Mouse (Mus musculus): ENCODE data around the gene Pten. TPM values are rescaled to one million over a fixed set of nuclear protein-coding genes. Genes with fewer than 3 reads are reported as not detected.
A peak's percentile ranks its signal among the peaks of the same experiment; 100 is the strongest.
"Not testable (repeated sequence)": the region's sequence is repeated elsewhere in the genome, so short reads cannot be mapped to it uniquely, and the experiment has no call there.

Pten gene
- polyA plus RNA-seq, 1 experiment from 2014 or later = 11.0 TPM

GRCm38 (mm10) chr19:32781305-32782071 lies 24.2 kb downstream of the Pten start:
- Histone ChIP-seq H3K27ac (ENCODE audit: low read depth, low read length) (no peak overlapping the region), H3K9ac (ENCODE audit: low read length) (no peak overlapping the region), H3K36me3 (ENCODE audit: control insufficient read depth, insufficient read depth, low read length) (no peaks in the 10 kb centered on the region; the same call in 1 of the 2 replicates), H3K4me2 (ENCODE audit: low read depth, low read length, severe bottlenecking) (no peak overlapping the region), H3K9me3 (ENCODE audit: control insufficient read depth, low read length) (no peaks in the 10 kb centered on the region; the same call in 1 of the 2 replicates), H3K27me3 (ENCODE audit: control insufficient read depth, insufficient read depth, low read length) (no peaks in the 10 kb centered on the region), H3K4me3 (ENCODE audit: low read depth, low read length) (no peak overlapping the region), H3K4me1 (replicated peaks; ENCODE audit: control insufficient read depth, insufficient read depth, low read length) (no peaks in the 10 kb centered on the region)
- DNase-seq (ENCODE audit: low spot score) = no peak
- WGBS = 92% methylated on average over 5 of the region's 5 CpGs
- no peak for ATAC-seq (replicated peaks; ENCODE audit: low FRiP score)

GRCm38 (mm10) chr19:32787388-32787787 lies 30.1 kb downstream of the Pten start:
- not testable (repeated sequence) for ATAC-seq (replicated peaks; ENCODE audit: low FRiP score); H3K27me3 ChIP-seq (ENCODE audit: control insufficient read depth, insufficient read depth, low read length); H3K9me3 ChIP-seq (ENCODE audit: control insufficient read depth, low read length); H3K4me1 ChIP-seq (replicated peaks; ENCODE audit: control insufficient read depth, insufficient read depth, low read length); H3K27ac ChIP-seq (ENCODE audit: low read depth, low read length); H3K4me3 ChIP-seq (ENCODE audit: low read depth, low read length); H3K4me2 ChIP-seq (ENCODE audit: low read depth, low read length, severe bottlenecking); H3K9ac ChIP-seq (ENCODE audit: low read length); DNase-seq (ENCODE audit: low spot score); H3K36me3 ChIP-seq (ENCODE audit: control insufficient read depth, insufficient read depth, low read length)
- 37% methylated on average over 4 of the region's 4 CpGs for WGBS

GRCm38 (mm10) chr19:32788016-32788415 lies 30.7 kb downstream of the Pten start:
- 95% methylated on average over 3 of the region's 3 CpGs for WGBS

GRCm38 (mm10) chr19:32789535-32789934 lies 32.2 kb downstream of the Pten start:
- H3K36me3 ChIP-seq (ENCODE audit: control insufficient read depth, insufficient read depth, low read length) = no peaks in the 10 kb centered on the region; the same call in 1 of the 2 replicates
- WGBS = 29% methylated on average over 3 of the region's 3 CpGs
- no peak overlapping the region for H3K9ac ChIP-seq (ENCODE audit: low read length)
- H3K9me3 ChIP-seq (ENCODE audit: control insufficient read depth, low read length) = no peaks in the 10 kb centered on the region; the same call in 1 of the 2 replicates
- peaks cover 6% of the 10 kb centered on the region; the same call in 1 of the 2 replicates for H3K4me1 ChIP-seq (replicated peaks; ENCODE audit: control insufficient read depth, insufficient read depth, low read length)
- no peak overlapping the region for H3K27ac ChIP-seq (ENCODE audit: low read depth, low read length)
- H3K4me3 ChIP-seq (ENCODE audit: low read depth, low read length) = no peak overlapping the region
- ATAC-seq (replicated peaks; ENCODE audit: low FRiP score) (no peak), DNase-seq (ENCODE audit: low spot score) (no peak)
- H3K27me3 ChIP-seq (ENCODE audit: control insufficient read depth, insufficient read depth, low read length) = no peaks in the 10 kb centered on the region
- H3K4me2 ChIP-seq (ENCODE audit: low read depth, low read length, severe bottlenecking) = no peak overlapping the region

More at GRCm38 (mm10) chr19:32788016-32788415, 30.7 kb downstream of the Pten start:
- not testable (repeated sequence) for ATAC-seq (replicated peaks; ENCODE audit: low FRiP score); H3K36me3 ChIP-seq (ENCODE audit: control insufficient read depth, insufficient read depth, low read length); H3K4me3 ChIP-seq (ENCODE audit: low read depth, low read length); DNase-seq (ENCODE audit: low spot score); H3K27me3 ChIP-seq (ENCODE audit: control insufficient read depth, insufficient read depth, low read length); H3K9ac ChIP-seq (ENCODE audit: low read length); H3K4me1 ChIP-seq (replicated peaks; ENCODE audit: control insufficient read depth, insufficient read depth, low read length); H3K27ac ChIP-seq (ENCODE audit: low read depth, low read length); H3K4me2 ChIP-seq (ENCODE audit: low read depth, low read length, severe bottlenecking); H3K9me3 ChIP-seq (ENCODE audit: control insufficient read depth, low read length)

- no peak overlapping the region for H3K9ac ChIP-seq (ENCODE audit: low read length)
- no peak overlapping the region for H3K4me2 ChIP-seq (ENCODE audit: low read depth, low read length, severe bottlenecking)
- no peak overlapping the region for H3K27ac ChIP-seq (ENCODE audit: low read depth, low read length)
- no peak overlapping the region for H3K4me3 ChIP-seq (ENCODE audit: low read depth, low read length)
- ATAC-seq (replicated peaks; ENCODE audit: low FRiP score) (0 out of 2 replicates have a peak, but pooled peaks have one; percentile 44), DNase-seq (ENCODE audit: low spot score) (peak; percentile 64)
- no peaks in the 10 kb centered on the region for H3K27me3 ChIP-seq (ENCODE audit: control insufficient read depth, insufficient read depth, low read length)
- WGBS = 45% methylated on average over 6 of the region's 6 CpGs
- H3K9me3 ChIP-seq (ENCODE audit: control insufficient read depth, low read length) = no peaks in the 10 kb centered on the region
- no peaks in the 10 kb centered on the region for H3K36me3 ChIP-seq (ENCODE audit: control insufficient read depth, insufficient read depth, low read length)
- H3K4me1 ChIP-seq (replicated peaks; ENCODE audit: control insufficient read depth, insufficient read depth, low read length) = peaks cover 6% of the 10 kb centered on the region; the same call in 1 of the 2 replicates
Measured at GRCm38 (mm10) chr19:32792610-32793009, 35.3 kb downstream of the Pten start.

GRCm38 (mm10) chr19:32793901-32794300 lies 36.6 kb downstream of the Pten start:
- H3K27ac ChIP-seq (ENCODE audit: low read depth, low read length) = no peak overlapping the region
- H3K36me3 ChIP-seq (ENCODE audit: control insufficient read depth, insufficient read depth, low read length) = no peaks in the 10 kb centered on the region
- no peaks in the 10 kb centered on the region for H3K27me3 ChIP-seq (ENCODE audit: control insufficient read depth, insufficient read depth, low read length)
- no peak overlapping the region for H3K9ac ChIP-seq (ENCODE audit: low read length)
- DNase-seq (ENCODE audit: low spot score) = no peak
- H3K4me3 ChIP-seq (ENCODE audit: low read depth, low read length) = no peak overlapping the region
- no peak for ATAC-seq (replicated peaks; ENCODE audit: low FRiP score)
- H3K4me2 ChIP-seq (ENCODE audit: low read depth, low read length, severe bottlenecking) = no peak overlapping the region
- no peaks in the 10 kb centered on the region for H3K9me3 ChIP-seq (ENCODE audit: control insufficient read depth, low read length)
- H3K4me1 ChIP-seq (replicated peaks; ENCODE audit: control insufficient read depth, insufficient read depth, low read length) = peaks cover 6% of the 10 kb centered on the region; the same call in 1 of the 2 replicates

- Histone ChIP-seq H3K27ac (ENCODE audit: low read depth, low read length) (no peak overlapping the region), H3K9me3 (ENCODE audit: control insufficient read depth, low read length) (no peaks in the 10 kb centered on the region), H3K9ac (ENCODE audit: low read length) (no peak overlapping the region), H3K36me3 (ENCODE audit: control insufficient read depth, insufficient read depth, low read length) (no peaks in the 10 kb centered on the region), H3K27me3 (ENCODE audit: control insufficient read depth, insufficient read depth, low read length) (no peaks in the 10 kb centered on the region), H3K4me2 (ENCODE audit: low read depth, low read length, severe bottlenecking) (no peak overlapping the region), H3K4me3 (ENCODE audit: low read depth, low read length) (no peak overlapping the region), H3K4me1 (replicated peaks; ENCODE audit: control insufficient read depth, insufficient read depth, low read length) (no peaks in the 10 kb centered on the region)
- WGBS = 78% methylated on average over 2 of the region's 2 CpGs
- ATAC-seq (replicated peaks; ENCODE audit: low FRiP score) (no peak), DNase-seq (ENCODE audit: low spot score) (no peak)
Measured at GRCm38 (mm10) chr19:32800557-32800956, 43.3 kb downstream of the Pten start.

- H3K4me1 ChIP-seq (replicated peaks; ENCODE audit: control insufficient read depth, insufficient read depth, low read length) = no peaks in the 10 kb centered on the region
- H3K9me3 ChIP-seq (ENCODE audit: control insufficient read depth, low read length) = no peaks in the 10 kb centered on the region
- 88% methylated on average over 4 of the region's 4 CpGs for WGBS
- no peak overlapping the region for H3K4me3 ChIP-seq (ENCODE audit: low read depth, low read length)
- no peak overlapping the region for H3K4me2 ChIP-seq (ENCODE audit: low read depth, low read length, severe bottlenecking)
- no peak overlapping the region for H3K27ac ChIP-seq (ENCODE audit: low read depth, low read length)
- no peak overlapping the region for H3K9ac ChIP-seq (ENCODE audit: low read length)
- DNase-seq (ENCODE audit: low spot score) (no peak), ATAC-seq (replicated peaks; ENCODE audit: low FRiP score) (no peak)
- no peaks in the 10 kb centered on the region for H3K36me3 ChIP-seq (ENCODE audit: control insufficient read depth, insufficient read depth, low read length)
- H3K27me3 ChIP-seq (ENCODE audit: control insufficient read depth, insufficient read depth, low read length) = no peaks in the 10 kb centered on the region
Measured at GRCm38 (mm10) chr19:32804703-32805102, 47.4 kb downstream of the Pten start.

GRCm38 (mm10) chr19:32807610-32808009 lies 50.3 kb downstream of the Pten start:
- no peaks in the 10 kb centered on the region for H3K36me3 ChIP-seq (ENCODE audit: control insufficient read depth, insufficient read depth, low read length)
- no peak for DNase-seq (ENCODE audit: low spot score)
- 95% methylated on average over 2 of the region's 2 CpGs for WGBS

More at GRCm38 (mm10) chr19:32807610-32808009, 50.3 kb downstream of the Pten start:
- ATAC-seq (replicated peaks; ENCODE audit: low FRiP score) = no peak
- no peaks in the 10 kb centered on the region for H3K27me3 ChIP-seq (ENCODE audit: control insufficient read depth, insufficient read depth, low read length)
- no peak overlapping the region for H3K4me3 ChIP-seq (ENCODE audit: low read depth, low read length)
- no peaks in the 10 kb centered on the region for H3K9me3 ChIP-seq (ENCODE audit: control insufficient read depth, low read length)
- H3K4me1 ChIP-seq (replicated peaks; ENCODE audit: control insufficient read depth, insufficient read depth, low read length) = no peaks in the 10 kb centered on the region
- H3K4me2 ChIP-seq (ENCODE audit: low read depth, low read length, severe bottlenecking) = no peak overlapping the region
- H3K27ac ChIP-seq (ENCODE audit: low read depth, low read length) = no peak overlapping the region
- no peak overlapping the region for H3K9ac ChIP-seq (ENCODE audit: low read length)
